Comparison of ENCODE assay signal across 10 mouse cellular contexts in genomic region chr6:126106051-126106797, GRCm38 (mm10).
DNase-seq lines count a peak whose midpoint lies in the region; ATAC-seq lines count a peak whose summit lies in the region.
"Had no signal": no experiment of that assay in that cellular context is flagged by ENCODE, and none has a peak within 500 bp of the region (broad histone marks: within the 10 kb centered on the region; RNA-seq: fewer than 3 reads in every experiment).

No protein-coding gene starts in this region.

- no peak overlapping the region for H3K9ac ChIP-seq in embryonic facial prominence, embryonic 14.5 days (ENCODE audit: low read depth, low read length)
- H3K9ac ChIP-seq in intestine, embryonic 16.5 days (ENCODE audit: low read depth, low read length) = no peak overlapping the region

- peaks cover 24% of the 10 kb centered on the region for H3K4me1 ChIP-seq in embryonic facial prominence, embryonic 14.5 days (ENCODE audit: control insufficient read depth, insufficient read depth, low read length)
- H3K4me1 ChIP-seq in intestine, embryonic 16.5 days (ENCODE audit: control insufficient read depth, insufficient read depth, low read length) = no peaks in the 10 kb centered on the region

- H3K27me3 ChIP-seq in embryonic facial prominence, embryonic 14.5 days (replicated peaks; ENCODE audit: control insufficient read depth, insufficient read depth, low read length) = no peaks in the 10 kb centered on the region
- H3K27me3 ChIP-seq in intestine, embryonic 16.5 days (replicated peaks; ENCODE audit: control insufficient read depth, insufficient read depth, low read length) = no peaks in the 10 kb centered on the region

- peak overlapping the region; percentile 69 for H3K27ac ChIP-seq in embryonic facial prominence, embryonic 14.5 days (replicated peaks; ENCODE audit: low read depth, low read length)
- no peak overlapping the region for H3K27ac ChIP-seq in intestine, embryonic 16.5 days (ENCODE audit: low read length)
- H3K27ac ChIP-seq: left cerebral cortex, adult 2 months had no signal

- peak; percentile 24 for DNase-seq in layer of hippocampus, adult 11-12 months (ENCODE audit: low spot score)
- DNase-seq in layer of hippocampus, adult 9-10 months (ENCODE audit: low spot score) = no peak
- DNase-seq in brain, adult 2 months (ENCODE audit: low read depth, low spot score) = peak; percentile 49
- DNase-seq in embryonic facial prominence, embryonic 14.5 days (ENCODE audit: low spot score) = peak; percentile 78
- peak; percentile 39 to 43 for DNase-seq in kidney, adult 8-10 months
- no peak for DNase-seq in neural tube, embryonic 10.5 days (ENCODE audit: extremely low spot score, low spot score)
- no peak for DNase-seq in thymus, postnatal 25 days

- WGBS in embryonic facial prominence, embryonic 14.5 days = 53% methylated on average over 7 of the region's 7 CpGs
- 86% methylated on average over 7 of the region's 7 CpGs for WGBS in intestine, embryonic 16.5 days

- H3K4me3 ChIP-seq in embryonic facial prominence, embryonic 14.5 days (ENCODE audit: low read depth, low read length) = no peak overlapping the region
- no peak overlapping the region for H3K4me3 ChIP-seq in intestine, embryonic 16.5 days (ENCODE audit: low read length)
- H3K4me3 ChIP-seq: left cerebral cortex, adult 2 months had no signal

- no peak overlapping the region for H3K4me2 ChIP-seq in embryonic facial prominence, embryonic 14.5 days (ENCODE audit: low read depth, low read length)
- no peak overlapping the region for H3K4me2 ChIP-seq in intestine, embryonic 16.5 days (ENCODE audit: low read depth, low read length)

- ATAC-seq in embryonic facial prominence, embryonic 14.5 days (ENCODE audit: low read depth) = peak; percentile 70; the same call in 1 of the 2 replicates
- ATAC-seq in intestine, embryonic 16.5 days = no peak

- H3K36me3 ChIP-seq in embryonic facial prominence, embryonic 14.5 days (ENCODE audit: control insufficient read depth, insufficient read depth, low read length) = no peaks in the 10 kb centered on the region
- no peaks in the 10 kb centered on the region for H3K36me3 ChIP-seq in intestine, embryonic 16.5 days (ENCODE audit: control insufficient read depth, insufficient read depth, low read length)
- H3K36me3 ChIP-seq: G1E had no signal

- no peaks in the 10 kb centered on the region for H3K9me3 ChIP-seq in embryonic facial prominence, embryonic 14.5 days (ENCODE audit: control insufficient read depth, low read length)
- H3K9me3 ChIP-seq in intestine, embryonic 16.5 days (ENCODE audit: control insufficient read depth, low read length) = no peaks in the 10 kb centered on the region

Comparison
In these comparisons a context has a peak if more than half of its experiments do, and no peak if none do; other contexts are left out.
1. DNase-seq: peak in layer of hippocampus, adult 11-12 months (single experiment), brain, adult 2 months (single experiment), embryonic facial prominence, embryonic 14.5 days (single experiment) and kidney, adult 8-10 months (2 of 2); none in layer of hippocampus, adult 9-10 months (single experiment), neural tube, embryonic 10.5 days (single experiment) and thymus, postnatal 25 days (single experiment).